Mouse (Mus musculus) stomach, embryonic 14.5 days (tissue): Measurements from ENCODE around the gene Bcl11b. TPM values are rescaled to one million over a fixed set of nuclear protein-coding genes. Genes with fewer than 3 reads are reported as not detected.

ENCODE experiments used
- ATAC-seq: fragments of 200-750 bp; cut with Nextera tagmentation; 2 replicates; pipeline ENCODE4 v1.8.0; 2017; ENCODE audit warnings: low read depth, moderate TSS enrichment; ENCODE audit not compliant: insufficient number of reproducible peaks, insufficient read depth, low FRiP score
- H3K27ac ChIP-seq: fragments of 300-500 bp; sonication (generic); 2 replicates; pipeline ENCODE4 v1.5.1; 2014; ENCODE audit warnings: mild to moderate bottlenecking, low read length, moderate library complexity, mixed read lengths
- H3K27me3 ChIP-seq: fragments of 300-500 bp; sonication (generic); 2 replicates; pipeline ENCODE4 v1.6.1; 2014; ENCODE audit warnings: low read length, control low read depth, mixed read lengths; ENCODE audit not compliant: control insufficient read depth, insufficient read depth
- H3K36me3 ChIP-seq: fragments of 300-500 bp; sonication (generic); 2 replicates; pipeline ENCODE4 v1.6.1; 2014; ENCODE audit warnings: mild to moderate bottlenecking, control low read depth, low read length, moderate library complexity, mixed read lengths; ENCODE audit not compliant: control insufficient read depth, insufficient read depth
- H3K4me1 ChIP-seq: fragments of 300-500 bp; sonication (generic); 2 replicates; pipeline ENCODE4 v1.6.1; 2014; ENCODE audit warnings: low read length, control low read depth, mixed read lengths; ENCODE audit not compliant: control insufficient read depth, insufficient read depth
- H3K4me2 ChIP-seq: fragments of 300-500 bp; sonication (generic); replicated peaks from 2 replicates; pipeline ENCODE4 v1.6.1; 2014; ENCODE audit warnings: low read depth, low read length, control low read depth
- H3K4me3 ChIP-seq: fragments of 300-500 bp; sonication (generic); 2 replicates; pipeline ENCODE4 v1.5.1; 2014; ENCODE audit warnings: low read depth, low read length, control low read depth
- H3K9ac ChIP-seq: fragments of 300-500 bp; sonication (generic); replicated peaks from 2 replicates; pipeline ENCODE4 v1.6.1; 2014; ENCODE audit warnings: low read depth, mild to moderate bottlenecking, control low read depth, low read length, moderate library complexity, mixed read lengths
- H3K9me3 ChIP-seq: fragments of 300-500 bp; sonication (generic); 2 replicates; pipeline ENCODE4 v1.6.1; 2016; ENCODE audit warnings: low read depth, low read length, control low read depth; ENCODE audit not compliant: control insufficient read depth
- WGBS: fragments of 180-500 bp; shearing (Covaris S2); extraction: QIAGEN DNeasy Blood & Tissue Kit; methylation state at CpG from one replicate; pipeline ENCODE4 v1.1.7; 2014; 5-methylcytosine and 5-hydroxymethylcytosine counted together
- polyA plus RNA-seq: library from polyadenylated mRNA; unstranded; fragments of >200 nt; fragmentation: Nextera tagmentation; extraction: Ambion mirVana; gene quantifications from 2 replicates; pipeline ENCODE4 v1.2.1, GENCODE M21; 2014

Gene Bcl11b
- polyA plus RNA-seq, 1 experiment from 2014 or later = 6.0 TPM

DNA sequence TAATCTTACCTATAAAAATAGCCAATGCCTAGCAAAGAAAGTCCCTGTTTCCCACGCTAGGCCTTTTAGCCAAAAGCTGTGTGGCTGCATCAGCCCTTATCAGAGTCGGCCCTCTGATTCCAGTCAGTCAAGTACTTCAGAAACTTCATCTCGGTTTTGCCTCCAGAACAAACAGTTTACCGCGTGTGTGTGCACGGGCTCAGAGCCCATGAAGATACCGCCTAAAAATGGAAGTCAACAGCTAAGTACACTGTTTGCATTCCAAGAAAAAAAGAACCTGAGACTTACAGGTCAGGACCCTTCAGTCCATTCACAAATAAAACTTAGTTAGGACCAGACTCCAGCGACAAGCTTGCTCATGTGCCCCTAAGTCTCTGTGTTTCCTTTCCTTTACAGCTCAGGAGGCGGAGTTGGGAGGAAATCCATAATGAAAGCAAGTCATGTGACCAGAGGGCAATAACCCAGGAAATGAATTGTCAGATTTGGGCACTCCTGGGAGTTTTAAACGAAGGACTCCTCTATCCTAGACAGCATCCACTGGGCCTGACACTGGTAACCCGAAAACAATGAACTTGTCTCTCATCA, 29.8 kb downstream of the Bcl11b start:
- WGBS = 48% methylated on average over 11 of the region's 11 CpGs
- Histone ChIP-seq H3K36me3 (no peaks in the 10 kb centered on the region), H3K9ac (no peak overlapping the region), H3K4me1 (peaks cover 21% of the 10 kb centered on the region; the same call in 1 of the 2 replicates), H3K9me3 (no peaks in the 10 kb centered on the region), H3K4me2 (no peak overlapping the region), H3K4me3 (no peak overlapping the region), H3K27ac (no peak overlapping the region; the same call in 1 of the 2 replicates), H3K27me3 (no peaks in the 10 kb centered on the region)
- peak; percentile 64 for ATAC-seq

DNA sequence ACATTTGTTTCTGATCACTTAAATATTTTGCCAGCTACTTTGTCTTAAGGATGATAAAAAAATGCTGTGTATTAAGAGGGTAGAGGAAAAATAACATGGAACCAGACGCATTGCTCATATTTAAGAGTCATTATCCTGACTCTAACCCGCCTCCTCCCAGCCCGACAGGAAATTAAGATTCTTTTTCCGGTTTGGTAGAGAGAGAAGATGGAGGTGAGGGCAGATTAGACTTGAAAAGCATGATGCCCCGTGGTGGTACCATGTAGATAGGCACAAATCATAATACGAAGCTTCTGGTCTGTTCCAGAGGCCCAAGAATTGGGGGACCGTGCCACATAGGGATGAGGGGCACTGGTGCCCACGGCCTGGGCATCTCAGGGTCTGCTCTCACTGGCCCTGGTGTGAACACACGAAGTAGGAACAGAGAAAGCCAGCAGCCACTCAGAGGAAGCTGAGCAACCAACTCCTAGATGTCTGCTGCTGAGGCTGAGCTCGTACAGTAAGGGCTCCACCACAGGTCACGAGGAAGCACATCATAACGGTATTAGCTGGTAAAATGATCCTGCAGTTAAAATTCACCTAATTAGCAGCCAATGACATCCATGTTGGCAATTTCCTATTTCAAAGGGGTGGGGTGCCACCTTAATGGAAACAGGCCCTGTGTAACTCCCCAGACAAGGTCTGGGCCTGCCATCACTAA, 32.2 kb downstream of the Bcl11b start:
- no peaks in the 10 kb centered on the region for H3K36me3 ChIP-seq
- no peak overlapping the region for H3K4me3 ChIP-seq
- H3K4me2 ChIP-seq = no peak overlapping the region
- H3K27ac ChIP-seq = no peak overlapping the region
- WGBS = 76% methylated on average over 12 of the region's 12 CpGs
- no peak overlapping the region for H3K9ac ChIP-seq
- H3K9me3 ChIP-seq = no peaks in the 10 kb centered on the region
- no peak for ATAC-seq
- H3K27me3 ChIP-seq = no peaks in the 10 kb centered on the region
- H3K4me1 ChIP-seq = 0 out of 2 replicates have a peak, but pooled peaks cover 4% of the 10 kb centered on the region

DNA sequence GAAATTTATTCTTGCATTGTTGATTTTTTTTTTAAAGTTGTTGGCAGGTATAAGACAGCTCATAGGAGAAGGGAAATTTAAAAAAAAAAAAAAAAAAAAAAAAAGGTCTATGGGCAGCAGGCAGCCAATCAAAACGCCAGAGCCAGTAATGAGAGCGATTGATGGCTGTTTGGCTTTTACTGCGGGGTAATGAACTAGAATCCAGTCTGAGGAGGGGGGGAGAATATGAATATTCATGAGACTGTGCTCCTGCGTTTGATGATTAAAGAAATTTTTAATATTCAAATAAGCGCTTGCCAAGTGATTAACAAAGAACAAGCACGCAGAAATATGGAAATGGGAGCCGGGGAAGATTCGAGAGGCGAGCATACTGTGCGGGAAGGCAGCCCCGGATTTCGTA, 32.8 kb downstream of the Bcl11b start:
- Histone ChIP-seq H3K9ac (no peak overlapping the region), H3K27ac (no peak overlapping the region), H3K9me3 (no peaks in the 10 kb centered on the region), H3K27me3 (no peaks in the 10 kb centered on the region), H3K36me3 (no peaks in the 10 kb centered on the region), H3K4me2 (no peak overlapping the region), H3K4me3 (no peak overlapping the region), H3K4me1 (0 out of 2 replicates have a peak, but pooled peaks cover 3% of the 10 kb centered on the region)
- no peak for ATAC-seq
- 67% methylated on average over 12 of the region's 12 CpGs for WGBS

DNA sequence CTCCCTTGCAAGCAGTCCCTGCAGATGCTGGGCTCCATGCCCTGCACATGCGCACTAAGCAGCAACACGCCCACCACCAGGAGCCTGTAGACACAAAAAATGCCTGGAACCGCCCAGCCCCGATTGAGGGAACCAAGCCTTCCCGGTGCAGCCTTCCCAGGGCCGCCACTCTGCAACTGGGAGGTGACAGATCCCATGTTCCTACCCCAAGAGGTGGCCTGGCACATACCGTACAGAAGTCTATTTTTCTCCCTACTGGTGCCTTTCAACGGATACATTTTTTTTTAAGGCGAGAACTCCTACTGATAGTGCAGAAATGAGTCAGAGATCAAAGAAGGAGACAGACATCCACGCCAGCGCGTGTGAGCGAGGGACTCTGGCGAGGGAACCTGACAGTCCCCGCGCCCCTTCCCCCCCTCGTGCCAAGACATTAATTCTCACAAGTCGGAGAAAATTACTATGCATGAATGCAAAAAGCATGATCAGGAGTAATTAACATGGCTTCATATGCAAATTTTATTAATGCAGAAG, 33.5 kb downstream of the Bcl11b start:
- Histone ChIP-seq H3K27me3 (no peaks in the 10 kb centered on the region), H3K4me3 (no peak overlapping the region), H3K27ac (no peak overlapping the region), H3K4me2 (no peak overlapping the region), H3K4me1 (0 out of 2 replicates have a peak, but pooled peaks cover 3% of the 10 kb centered on the region), H3K36me3 (no peaks in the 10 kb centered on the region), H3K9ac (no peak overlapping the region), H3K9me3 (no peaks in the 10 kb centered on the region)
- WGBS = 64% methylated on average over 18 of the region's 18 CpGs
- ATAC-seq = no peak

DNA sequence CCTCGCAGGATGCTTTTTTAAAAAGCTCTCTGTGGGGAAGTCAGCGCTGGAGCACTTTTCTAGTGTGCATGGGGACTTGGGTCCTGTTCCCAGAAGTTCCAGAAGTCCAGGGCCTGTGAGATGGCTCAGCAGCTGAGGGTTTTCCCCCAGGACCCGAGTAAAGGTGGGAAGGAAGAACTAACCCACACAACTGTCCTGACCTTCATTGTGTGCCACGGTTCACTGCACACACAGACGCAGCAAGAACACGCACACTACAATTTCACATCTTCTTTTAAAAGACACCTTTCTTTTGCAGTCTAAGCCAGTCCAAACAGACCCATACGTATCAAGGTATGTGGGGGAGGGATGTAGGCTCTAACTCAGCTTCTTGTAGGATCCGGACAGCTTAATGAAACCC, 34.3 kb downstream of the Bcl11b start:
- ATAC-seq = no peak
- no peak overlapping the region for H3K4me3 ChIP-seq
- H3K27ac ChIP-seq = no peak overlapping the region
- H3K36me3 ChIP-seq = no peaks in the 10 kb centered on the region
- no peak overlapping the region for H3K9ac ChIP-seq
- 0 out of 2 replicates have a peak, but pooled peaks cover 3% of the 10 kb centered on the region for H3K4me1 ChIP-seq
- no peaks in the 10 kb centered on the region for H3K27me3 ChIP-seq
- H3K4me2 ChIP-seq = no peak overlapping the region
- WGBS = 83% methylated on average over 8 of the region's 8 CpGs
- H3K9me3 ChIP-seq = no peaks in the 10 kb centered on the region

DNA sequence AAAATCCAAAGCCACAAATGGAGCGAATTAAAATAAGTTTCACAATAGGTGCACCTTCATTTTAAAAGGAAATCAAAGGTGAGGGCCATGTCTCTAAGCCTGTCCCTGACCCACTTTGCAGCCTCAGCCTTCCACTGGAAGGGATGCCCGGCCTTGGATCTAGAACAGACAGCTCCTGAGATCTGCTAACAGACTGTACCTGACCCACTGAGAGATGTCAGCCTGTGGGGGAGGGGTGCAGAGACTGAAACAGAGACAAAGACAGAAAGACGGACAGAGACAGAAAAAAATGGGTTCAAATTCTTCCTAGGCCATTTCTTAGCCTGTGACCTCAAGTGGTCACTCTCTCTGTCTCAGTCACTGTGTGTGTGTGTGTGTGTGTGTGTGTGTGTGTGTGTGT, 35.1 kb downstream of the Bcl11b start:
- 93% methylated on average over 3 of the region's 3 CpGs for WGBS
- Histone ChIP-seq H3K27ac (no peak overlapping the region), H3K4me1 (0 out of 2 replicates have a peak, but pooled peaks cover 3% of the 10 kb centered on the region), H3K36me3 (no peaks in the 10 kb centered on the region), H3K4me2 (no peak overlapping the region), H3K9me3 (no peaks in the 10 kb centered on the region), H3K27me3 (no peaks in the 10 kb centered on the region), H3K9ac (no peak overlapping the region), H3K4me3 (no peak overlapping the region)
- no peak for ATAC-seq

DNA sequence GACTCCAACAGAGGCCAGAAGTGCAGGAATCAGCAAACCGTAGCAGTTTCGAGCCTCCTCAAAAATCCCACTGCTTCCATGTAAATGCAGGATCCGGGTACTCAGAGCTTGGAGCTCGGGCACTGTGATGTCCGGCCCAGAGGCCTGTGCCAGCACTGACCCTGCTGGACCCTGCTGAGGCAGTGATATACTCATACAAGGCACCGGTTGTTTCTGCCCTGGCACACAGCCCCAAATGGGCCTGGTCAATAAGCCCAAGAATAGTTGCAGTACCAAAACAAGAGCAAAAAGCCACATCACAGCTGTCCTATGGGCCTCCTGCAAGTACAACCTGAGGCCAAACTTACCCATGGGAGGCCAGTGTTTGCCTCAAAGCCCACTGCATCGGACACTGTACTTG, 36.4 kb downstream of the Bcl11b start:
- H3K27me3 ChIP-seq = no peaks in the 10 kb centered on the region
- H3K4me3 ChIP-seq = no peak overlapping the region
- no peak overlapping the region for H3K27ac ChIP-seq
- WGBS = 92% methylated on average over 7 of the region's 7 CpGs
- no peak overlapping the region for H3K4me2 ChIP-seq
- no peaks in the 10 kb centered on the region for H3K9me3 ChIP-seq
- H3K4me1 ChIP-seq = peaks cover 5% of the 10 kb centered on the region; the same call in 1 of the 2 replicates
- H3K36me3 ChIP-seq = no peaks in the 10 kb centered on the region
- H3K9ac ChIP-seq = no peak overlapping the region
- no peak for ATAC-seq

DNA sequence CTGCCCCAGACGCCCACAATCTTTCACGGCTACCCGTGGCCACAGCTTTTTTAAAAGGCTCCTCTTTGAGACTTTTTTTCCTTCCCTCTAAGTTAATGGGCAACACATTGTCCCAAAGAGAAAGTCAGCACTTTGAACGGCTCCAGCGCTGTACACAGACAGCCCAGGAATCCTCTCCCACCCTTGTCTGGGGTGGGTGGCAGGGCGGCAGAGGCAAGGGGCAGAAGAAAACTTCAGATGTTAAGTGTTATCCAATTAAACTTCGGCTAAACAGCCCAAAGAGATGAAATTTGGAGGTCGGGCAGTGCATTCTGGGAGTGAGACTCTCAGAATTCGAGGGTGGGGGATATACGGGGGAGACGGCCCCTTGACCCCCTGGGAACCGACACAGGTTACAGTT, 38.3 kb downstream of the Bcl11b start:
- ATAC-seq = no peak
- Histone ChIP-seq H3K4me2 (no peak overlapping the region), H3K36me3 (no peaks in the 10 kb centered on the region), H3K27ac (no peak overlapping the region), H3K4me3 (no peak overlapping the region), H3K9ac (no peak overlapping the region), H3K4me1 (peaks cover 23% of the 10 kb centered on the region; the same call in 1 of the 2 replicates), H3K9me3 (no peaks in the 10 kb centered on the region), H3K27me3 (no peaks in the 10 kb centered on the region)
- WGBS = 77% methylated on average over 12 of the region's 12 CpGs
